Mouse (Mus musculus) stomach, embryonic 16.5 days (tissue): ENCODE data around the gene Stx7. TPM values are rescaled to one million over a fixed set of nuclear protein-coding genes. Genes with fewer than 3 reads are reported as not detected.

Experiments used
- ATAC-seq: fragments of 200-750 bp; cut with Nextera tagmentation; 2 replicates; pipeline ENCODE4 v1.8.0; 2017; ENCODE audit warnings: moderate number of reproducible peaks, moderate TSS enrichment; ENCODE audit not compliant: insufficient read depth, low FRiP score
- H3K27ac ChIP-seq: fragments of 300-500 bp; sonication (generic); 2 replicates; pipeline ENCODE4 v1.5.1; 2014; ENCODE audit warnings: low read length
- H3K27me3 ChIP-seq: fragments of 300-500 bp; sonication (generic); 2 replicates; pipeline ENCODE4 v1.6.1; 2014; ENCODE audit warnings: low read length, control low read depth, mixed read lengths; ENCODE audit not compliant: control insufficient read depth, insufficient read depth
- H3K36me3 ChIP-seq: fragments of 300-500 bp; sonication (generic); 2 replicates; pipeline ENCODE4 v1.6.1; 2014; ENCODE audit warnings: low read length; ENCODE audit not compliant: control insufficient read depth, insufficient read depth
- H3K4me1 ChIP-seq: fragments of 300-500 bp; sonication (generic); 2 replicates; pipeline ENCODE4 v1.6.1; 2014; ENCODE audit warnings: low read length, control low read depth, mixed read lengths; ENCODE audit not compliant: control insufficient read depth, insufficient read depth
- H3K4me2 ChIP-seq: fragments of 300-500 bp; sonication (generic); 2 replicates; pipeline ENCODE4 v1.6.1; 2014; ENCODE audit warnings: low read depth, low read length, mixed read lengths
- H3K4me3 ChIP-seq: fragments of 300-500 bp; sonication (generic); replicated peaks from 2 replicates; pipeline ENCODE4 v1.5.1; 2014; ENCODE audit warnings: mild to moderate bottlenecking, low read length
- H3K9ac ChIP-seq: fragments of 300-500 bp; sonication (generic); 2 replicates; pipeline ENCODE4 v1.6.1; 2014; ENCODE audit warnings: low read length
- H3K9me3 ChIP-seq: fragments of 300-500 bp; sonication (generic); replicated peaks from 2 replicates; pipeline ENCODE4 v1.6.1; 2016; ENCODE audit warnings: low read length, control low read depth; ENCODE audit not compliant: control insufficient read depth
- WGBS: fragments of 180-500 bp; shearing (Covaris S2); extraction: QIAGEN DNeasy Blood & Tissue Kit; methylation state at CpG from one replicate; pipeline ENCODE4 v1.1.7; 2014; 5-methylcytosine and 5-hydroxymethylcytosine counted together
- polyA plus RNA-seq: library from polyadenylated mRNA; unstranded; fragments of >200 nt; fragmentation: Nextera tagmentation; extraction: Ambion mirVana; gene quantifications from 2 replicates; pipeline ENCODE4 v1.2.1, GENCODE M21; 2015

Stx7 gene
- polyA plus RNA-seq, 1 experiment from 2014 or later = 102 TPM

GRCm38 (mm10) chr10:24191977-24192376 is 42.9 kb downstream of the Stx7 start:
- H3K27ac ChIP-seq = no peak overlapping the region
- 56% methylated on average over 1 of the region's 1 CpGs for WGBS
- ATAC-seq = no peak

DNA sequence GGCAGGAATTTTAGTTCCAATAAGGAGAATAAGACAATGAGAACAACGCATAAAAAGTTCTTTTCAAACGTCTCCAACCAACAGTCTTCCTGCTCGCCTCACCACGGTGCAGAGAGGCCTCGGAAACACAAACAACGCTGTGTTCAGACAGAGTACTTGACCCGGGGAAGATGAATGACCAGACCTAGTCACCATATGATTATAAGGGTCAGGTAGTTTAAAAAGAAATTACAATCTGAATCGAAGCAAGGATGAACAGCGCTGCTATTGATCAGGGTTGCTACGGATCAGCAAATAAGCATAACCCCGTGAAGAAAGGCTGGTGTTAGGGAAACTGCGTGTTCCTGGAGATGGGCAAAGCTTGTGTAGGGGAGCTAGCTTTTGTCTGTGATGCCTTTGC is 50.2 kb downstream of the Stx7 start:
- no peak overlapping the region for H3K27ac ChIP-seq
- 56% methylated on average over 12 of the region's 12 CpGs for WGBS
- no peak overlapping the region for H3K9ac ChIP-seq
- H3K27me3 ChIP-seq = no peaks in the 10 kb centered on the region
- H3K9me3 ChIP-seq = no peaks in the 10 kb centered on the region
- H3K4me3 ChIP-seq = no peak overlapping the region
- ATAC-seq = no peak
- no peak overlapping the region for H3K4me2 ChIP-seq
- H3K4me1 ChIP-seq = no peaks in the 10 kb centered on the region
- no peaks in the 10 kb centered on the region for H3K36me3 ChIP-seq

More at GRCm38 (mm10) chr10:24191977-24192376, 42.9 kb downstream of the Stx7 start:
- Histone ChIP-seq H3K4me1 (no peaks in the 10 kb centered on the region), H3K4me2 (no peak overlapping the region), H3K36me3 (no peaks in the 10 kb centered on the region; the same call in 1 of the 2 replicates), H3K4me3 (no peak overlapping the region), H3K9me3 (no peaks in the 10 kb centered on the region), H3K9ac (no peak overlapping the region), H3K27me3 (no peaks in the 10 kb centered on the region)

- Histone ChIP-seq H3K4me3 (no peak overlapping the region), H3K4me1 (no peaks in the 10 kb centered on the region), H3K9ac (no peak overlapping the region), H3K4me2 (no peak overlapping the region), H3K36me3 (no peaks in the 10 kb centered on the region), H3K27ac (no peak overlapping the region), H3K27me3 (no peaks in the 10 kb centered on the region), H3K9me3 (no peaks in the 10 kb centered on the region)
- ATAC-seq = no peak
- 85% methylated on average over 3 of the region's 3 CpGs for WGBS
Measured at GRCm38 (mm10) chr10:24200099-24200498, 51.0 kb downstream of the Stx7 start.

GRCm38 (mm10) chr10:24210075-24210474 is 61.0 kb downstream of the Stx7 start:
- no peak overlapping the region for H3K27ac ChIP-seq
- no peaks in the 10 kb centered on the region for H3K9me3 ChIP-seq
- H3K4me2 ChIP-seq = no peak overlapping the region
- H3K4me1 ChIP-seq = peaks cover 3% of the 10 kb centered on the region; the same call in 1 of the 2 replicates
- H3K27me3 ChIP-seq = no peaks in the 10 kb centered on the region
- no peaks in the 10 kb centered on the region for H3K36me3 ChIP-seq
- H3K4me3 ChIP-seq = no peak overlapping the region
- no peak for ATAC-seq
- H3K9ac ChIP-seq = no peak overlapping the region
- WGBS = 83% methylated on average over 6 of the region's 6 CpGs

- Histone ChIP-seq H3K4me3 (no peak overlapping the region), H3K9me3 (no peaks in the 10 kb centered on the region), H3K9ac (no peak overlapping the region), H3K4me1 (peaks cover 11% of the 10 kb centered on the region; the same call in 1 of the 2 replicates), H3K4me2 (no peak overlapping the region), H3K36me3 (no peaks in the 10 kb centered on the region), H3K27ac (no peak overlapping the region), H3K27me3 (no peaks in the 10 kb centered on the region)
- ATAC-seq = no peak
- 88% methylated on average over 5 of the region's 5 CpGs for WGBS
Measured at GRCm38 (mm10) chr10:24213297-24213696, 64.2 kb downstream of the Stx7 start.

DNA sequence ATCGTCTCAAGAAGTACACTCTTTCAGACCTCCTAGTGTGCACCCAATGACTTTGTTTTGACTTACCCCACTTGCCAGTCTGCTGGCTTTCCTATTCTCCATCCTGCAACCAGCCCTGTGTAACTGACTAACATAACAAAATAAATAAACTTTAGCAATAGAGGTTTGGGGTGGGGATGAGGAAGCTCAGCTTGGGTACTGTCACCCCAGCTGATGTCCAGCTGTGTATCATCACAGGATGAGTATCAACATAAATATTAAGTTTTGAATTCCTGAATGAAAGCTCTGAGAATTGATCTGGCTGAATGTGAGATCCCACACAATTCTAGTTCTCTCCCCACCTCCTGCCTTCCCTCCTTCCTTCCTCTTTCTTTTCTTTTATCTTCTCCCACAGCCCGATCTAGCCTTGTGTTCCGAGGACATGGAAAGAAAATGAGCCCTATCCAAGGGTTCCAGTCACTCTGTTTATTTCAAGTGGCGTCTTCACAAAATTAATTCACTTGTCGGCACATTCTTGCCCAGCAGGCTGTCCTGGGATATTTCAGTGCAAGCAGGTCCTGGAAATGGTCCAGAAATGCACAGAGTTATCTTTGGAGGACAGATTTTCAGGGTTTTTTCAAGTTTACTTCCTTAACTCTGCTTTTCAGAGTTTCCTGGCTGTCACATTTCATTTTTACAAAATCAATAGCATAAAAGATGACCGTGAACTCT is 68.6 kb downstream of the Stx7 start:
- Histone ChIP-seq H3K9me3 (no peaks in the 10 kb centered on the region), H3K36me3 (no peaks in the 10 kb centered on the region), H3K9ac (no peak overlapping the region), H3K4me1 (peaks cover 10% of the 10 kb centered on the region; the same call in 1 of the 2 replicates), H3K27me3 (no peaks in the 10 kb centered on the region), H3K27ac (no peak overlapping the region; the same call in 1 of the 2 replicates), H3K4me2 (no peak overlapping the region), H3K4me3 (no peak overlapping the region)
- no peak for ATAC-seq
- 25% methylated on average over 6 of the region's 6 CpGs for WGBS

GRCm38 (mm10) chr10:24220931-24221330 is 71.8 kb downstream of the Stx7 start:
- H3K27me3 ChIP-seq = peaks cover 9% of the 10 kb centered on the region; the same call in 1 of the 2 replicates
- H3K9ac ChIP-seq = no peak overlapping the region
- no peaks in the 10 kb centered on the region for H3K36me3 ChIP-seq
- no peaks in the 10 kb centered on the region for H3K9me3 ChIP-seq
- H3K4me2 ChIP-seq = no peak overlapping the region
- ATAC-seq = no peak
- H3K4me3 ChIP-seq = no peak overlapping the region
- no peak overlapping the region for H3K27ac ChIP-seq
- H3K4me1 ChIP-seq = peaks cover 17% of the 10 kb centered on the region; the same call in 1 of the 2 replicates
- 63% methylated on average over 5 of the region's 5 CpGs for WGBS

DNA sequence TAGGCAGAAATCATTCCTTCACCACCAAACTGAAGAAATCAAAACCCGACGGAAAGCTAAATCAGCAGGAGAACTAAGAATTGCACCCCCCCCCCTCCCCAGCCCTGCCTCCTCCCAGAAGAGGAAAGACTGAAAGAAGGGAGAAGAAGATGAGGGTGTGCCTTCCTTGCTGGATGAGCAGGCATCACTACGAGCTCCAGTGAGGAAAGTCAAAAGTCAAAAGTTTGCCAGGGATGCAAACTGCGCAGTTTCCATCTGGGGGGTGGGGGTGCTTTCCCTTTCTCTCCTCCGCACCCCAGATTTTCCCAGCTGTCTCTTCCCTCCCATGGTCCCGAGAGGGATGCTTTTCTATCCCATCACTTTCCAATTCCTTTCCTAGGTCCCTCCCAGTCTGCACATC is 73.8 kb downstream of the Stx7 start:
- Histone ChIP-seq H3K27me3 (peaks cover 9% of the 10 kb centered on the region; the same call in 1 of the 2 replicates), H3K27ac (no peak overlapping the region), H3K36me3 (no peaks in the 10 kb centered on the region), H3K4me2 (peak overlapping the region; percentile 92), H3K4me3 (peak overlapping the region; percentile 53), H3K9me3 (no peaks in the 10 kb centered on the region), H3K4me1 (peaks cover 13% of the 10 kb centered on the region; the same call in 1 of the 2 replicates), H3K9ac (peak overlapping the region; percentile 69)
- 9% methylated on average over 6 of the region's 6 CpGs for WGBS
- ATAC-seq = no peak

DNA sequence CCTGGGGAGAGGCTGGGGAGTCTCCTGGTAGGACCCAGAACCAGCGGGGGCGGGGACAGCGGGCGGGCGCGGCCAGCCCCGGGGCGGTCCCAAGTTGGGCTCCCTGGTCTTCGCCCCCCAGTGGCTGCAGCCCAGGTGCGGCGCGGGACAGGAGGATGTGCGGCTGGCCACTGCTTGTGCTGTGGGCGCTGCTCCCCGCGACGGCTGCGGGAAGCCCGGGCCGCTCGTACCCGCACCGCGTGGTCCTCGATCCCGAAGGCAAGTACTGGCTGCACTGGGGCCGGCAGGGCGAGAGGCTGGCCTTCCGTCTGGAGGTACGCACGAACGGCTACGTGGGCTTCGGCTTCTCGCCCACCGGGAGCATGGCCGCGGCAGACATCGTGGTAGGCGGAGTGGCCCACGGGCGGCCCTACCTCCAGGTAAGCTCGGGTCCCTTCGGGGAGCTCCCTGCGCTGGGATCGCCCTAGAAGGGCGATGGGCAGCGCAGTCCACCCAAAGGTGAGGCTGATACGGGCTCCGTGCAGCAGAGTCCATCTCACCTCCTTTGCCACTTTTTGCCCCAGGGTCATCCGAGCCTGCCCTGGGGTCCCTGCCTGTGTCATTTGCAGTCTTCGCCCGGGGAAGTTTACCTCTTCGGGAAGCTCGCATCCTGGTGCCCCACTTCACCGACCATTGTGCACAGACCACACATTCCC is 74.5 kb downstream of the Stx7 start, which contains the start of gene Moxd1:
Gene Moxd1, plus strand, starts transcription at position 69 of the 695 bp plus-strand sequence.
- Histone ChIP-seq H3K36me3 (no peaks in the 10 kb centered on the region), H3K4me3 (peak within 1 kb of the TSS; percentile 53), H3K27ac (no peak within 1 kb of the TSS), H3K27me3 (peaks cover 9% of the 10 kb centered on the region; the same call in 1 of the 2 replicates), H3K4me1 (peaks cover 7% of the 10 kb centered on the region; the same call in 1 of the 2 replicates), H3K4me2 (peak within 1 kb of the TSS; percentile 92), H3K9ac (peak within 1 kb of the TSS; percentile 69), H3K9me3 (no peaks in the 10 kb centered on the region)
- 1% methylated on average over 56 of the region's 56 CpGs for WGBS
- ATAC-seq = peak; percentile 79
